Mouse (Mus musculus) kidney, embryonic 15.5 days (tissue): Measurements from ENCODE around the gene Fkbp9. TPM values are rescaled to one million over a fixed set of nuclear protein-coding genes. Genes with fewer than 3 reads are reported as not detected.
A peak's percentile ranks its signal among the peaks of the same experiment; 100 is the strongest.

ENCODE experiments used
- ATAC-seq: fragments of 200-750 bp; cut with Nextera tagmentation; replicated peaks from 2 replicates; pipeline ENCODE4 v1.8.0; 2017; ENCODE audit warnings: moderate TSS enrichment; ENCODE audit not compliant: low FRiP score
- H3K27ac ChIP-seq: fragments of 300-500 bp; sonication (generic); 2 replicates; pipeline ENCODE4 v1.5.1; 2015; ENCODE audit warnings: mild to moderate bottlenecking, inconsistent platforms
- H3K27me3 ChIP-seq: fragments of 300-500 bp; sonication (generic); 2 replicates; pipeline ENCODE4 v1.6.1; 2015; ENCODE audit warnings: inconsistent platforms
- H3K36me3 ChIP-seq: fragments of 300-500 bp; sonication (generic); 2 replicates; pipeline ENCODE4 v1.6.1; 2015; ENCODE audit warnings: inconsistent platforms
- H3K4me1 ChIP-seq: fragments of 300-500 bp; sonication (generic); 2 replicates; pipeline ENCODE4 v1.6.1; 2015; ENCODE audit warnings: inconsistent platforms
- H3K4me2 ChIP-seq: fragments of 300-500 bp; sonication (generic); 2 replicates; pipeline ENCODE4 v1.6.1; 2015; ENCODE audit warnings: moderate library complexity, mild to moderate bottlenecking, inconsistent platforms
- H3K4me3 ChIP-seq: fragments of 300-500 bp; sonication (generic); replicated peaks from 2 replicates; pipeline ENCODE4 v1.5.1; 2015; ENCODE audit warnings: mild to moderate bottlenecking, inconsistent platforms
- H3K9ac ChIP-seq: fragments of 300-500 bp; sonication (generic); 2 replicates; pipeline ENCODE4 v1.6.1; 2015; ENCODE audit warnings: mild to moderate bottlenecking, inconsistent platforms
- H3K9me3 ChIP-seq: fragments of 300-500 bp; sonication (generic); replicated peaks from 2 replicates; pipeline ENCODE4 v1.6.1; 2016; ENCODE audit warnings: inconsistent platforms
- WGBS: fragments of 180-500 bp; shearing (Covaris S2); methylation state at CpG from one replicate; pipeline ENCODE4 v1.1.7; 2015; ENCODE audit warnings: mixed read lengths; 5-methylcytosine and 5-hydroxymethylcytosine counted together
- polyA plus RNA-seq: library from polyadenylated mRNA; unstranded; fragments of >200 nt; fragmentation: Nextera tagmentation; extraction: Ambion mirVana; gene quantifications from 2 replicates; pipeline ENCODE4 v1.2.1, GENCODE M21; 2015

Gene Fkbp9
- 118 and 129 TPM in 2 replicates for polyA plus RNA-seq

DNA sequence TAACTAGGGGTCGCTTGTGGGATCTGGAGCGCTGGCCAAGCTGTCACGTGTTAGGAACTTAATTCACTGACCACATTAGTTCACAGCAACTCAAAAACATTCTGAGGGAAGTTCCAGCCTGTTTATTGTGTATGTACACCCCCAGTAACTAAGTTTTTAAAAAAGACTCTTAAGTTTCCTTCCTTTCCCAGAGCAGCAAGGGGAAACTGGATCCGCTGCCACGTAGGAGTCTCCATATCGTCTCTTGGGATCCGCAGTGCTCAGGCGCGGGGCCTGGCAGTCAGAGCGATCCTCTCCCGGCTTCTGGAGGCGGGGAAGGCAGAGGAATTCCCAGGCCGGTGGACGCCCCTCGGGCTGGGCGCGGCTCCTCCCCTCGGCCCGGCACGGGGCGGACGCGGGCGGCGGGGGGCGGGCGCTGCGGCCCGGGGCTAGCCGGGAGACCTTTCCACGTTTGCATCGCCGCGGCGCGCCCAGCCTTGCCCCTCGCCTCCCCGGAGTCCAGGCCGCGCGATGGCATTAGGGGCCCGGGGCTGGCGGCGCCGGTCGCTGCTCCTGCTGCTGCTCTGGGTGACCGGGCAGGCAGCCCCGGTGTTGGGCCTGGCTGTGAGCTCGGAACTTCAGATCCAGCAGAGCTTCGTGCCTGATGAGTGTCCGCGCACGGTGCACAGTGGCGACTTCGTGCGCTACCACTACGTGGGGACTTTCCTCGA is at the start of gene Fkbp9:
Gene Fkbp9, plus strand, starts transcription at position 363 of the 710 bp plus-strand sequence.
- H3K9ac ChIP-seq: peak within 1 kb of the TSS; percentile 83
- peak within 1 kb of the TSS; percentile 76 for H3K4me2 ChIP-seq
- peaks cover 16% of the 10 kb centered on the region for H3K36me3 ChIP-seq
- H3K4me3 ChIP-seq: peak within 1 kb of the TSS; percentile 75
- H3K4me1 ChIP-seq: peaks cover 10% of the 10 kb centered on the region; the same call in 1 of the 2 replicates
- no peaks in the 10 kb centered on the region for H3K27me3 ChIP-seq
- H3K27ac ChIP-seq: peak within 1 kb of the TSS; percentile 91
- peak; percentile 99 for ATAC-seq
- H3K9me3 ChIP-seq: no peaks in the 10 kb centered on the region
- WGBS: under 1% methylated on average over 58 of the region's 58 CpGs

DNA sequence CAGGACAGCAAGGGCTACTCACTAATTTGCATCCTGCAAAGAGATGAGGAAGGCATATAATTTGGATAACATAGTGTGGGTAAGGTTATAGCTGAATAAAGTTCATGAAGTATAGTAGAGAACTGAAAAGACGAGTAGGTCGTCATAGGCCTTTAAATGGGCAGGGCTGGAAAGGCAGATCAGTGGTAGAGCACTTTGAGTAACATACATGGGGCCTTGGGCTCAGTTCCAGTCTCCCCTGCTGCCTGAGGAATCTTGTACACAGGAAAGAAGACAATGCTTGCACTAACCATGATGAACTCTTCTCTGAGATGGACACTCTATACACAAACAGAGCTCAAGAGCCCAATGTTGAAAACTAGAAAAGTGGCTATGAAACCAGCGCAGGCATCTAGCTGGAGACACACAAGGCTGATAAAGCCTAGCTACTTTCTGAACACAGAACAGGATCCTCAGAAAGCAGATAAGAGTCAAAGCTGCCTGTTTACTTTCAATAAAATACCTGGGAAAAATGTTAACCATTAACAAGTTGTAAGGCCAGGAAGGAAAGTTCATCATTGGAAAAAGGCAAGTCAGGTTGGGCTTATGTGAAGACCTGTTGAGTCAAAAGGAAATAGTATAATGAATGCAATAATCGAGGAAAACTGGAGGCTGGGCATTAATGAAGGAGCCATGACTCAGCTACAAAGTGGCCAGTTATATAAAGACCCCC is 48.1 kb upstream of the Fkbp9 start:
- H3K4me3 ChIP-seq: no peak overlapping the region
- H3K27ac ChIP-seq: no peak overlapping the region
- H3K4me2 ChIP-seq: no peak overlapping the region
- ATAC-seq: no peak
- no peaks in the 10 kb centered on the region for H3K9me3 ChIP-seq
- no peak overlapping the region for H3K9ac ChIP-seq
- no peaks in the 10 kb centered on the region for H3K27me3 ChIP-seq
- 0 out of 2 replicates have a peak, but pooled peaks cover 3% of the 10 kb centered on the region for H3K4me1 ChIP-seq
- peaks cover 67% of the 10 kb centered on the region for H3K36me3 ChIP-seq
- 84% methylated on average over 4 of the region's 4 CpGs for WGBS

DNA sequence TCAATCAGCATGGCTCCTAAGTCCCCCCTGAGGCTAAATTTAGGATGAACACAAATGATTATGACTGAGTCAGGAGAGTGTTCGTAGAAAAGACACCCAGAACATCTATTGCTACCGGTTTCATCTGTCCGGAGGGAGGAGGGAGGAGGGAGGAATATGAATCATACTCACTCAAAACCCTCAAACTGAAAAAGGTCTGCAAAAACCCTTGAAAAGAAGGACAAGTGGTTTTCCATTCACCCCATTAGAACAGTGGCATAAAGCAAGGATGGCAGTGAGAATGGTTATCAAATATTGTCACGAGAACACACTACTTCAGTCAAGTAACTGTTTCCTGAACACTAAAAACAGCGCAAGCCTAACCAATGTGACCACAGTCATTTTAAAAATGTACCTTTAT is 46.8 kb upstream of the Fkbp9 start:
- H3K4me2 ChIP-seq: no peak overlapping the region
- no peak overlapping the region for H3K27ac ChIP-seq
- H3K9ac ChIP-seq: no peak overlapping the region
- 0 out of 2 replicates have a peak, but pooled peaks cover 3% of the 10 kb centered on the region for H3K4me1 ChIP-seq
- no peaks in the 10 kb centered on the region for H3K9me3 ChIP-seq
- 85% methylated on average over 5 of the region's 5 CpGs for WGBS
- no peak for ATAC-seq
- H3K4me3 ChIP-seq: no peak overlapping the region
- H3K36me3 ChIP-seq: peaks cover 60% of the 10 kb centered on the region
- no peaks in the 10 kb centered on the region for H3K27me3 ChIP-seq

DNA sequence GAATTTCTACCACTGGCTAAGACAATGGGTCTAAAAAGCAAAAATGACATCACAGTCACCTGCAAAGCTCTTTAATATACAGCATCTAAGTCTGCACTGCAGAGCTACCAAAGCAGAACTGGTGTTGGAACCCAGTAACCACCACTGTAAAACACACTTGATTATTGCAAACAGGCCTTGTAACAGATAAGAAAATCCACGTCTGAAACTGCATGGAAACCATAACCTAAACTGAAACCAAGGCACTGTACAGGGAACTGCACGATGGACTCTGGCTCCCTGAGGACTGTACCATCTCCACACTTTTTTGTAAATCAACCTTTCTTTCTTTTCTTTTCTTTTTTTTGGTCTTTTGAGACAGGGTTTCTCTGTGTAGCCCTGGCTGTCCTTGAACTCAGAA is 44.2 kb upstream of the Fkbp9 start:
- H3K36me3 ChIP-seq: peaks cover 52% of the 10 kb centered on the region
- no peak for ATAC-seq
- no peak overlapping the region for H3K9ac ChIP-seq
- 81% methylated on average over 2 of the region's 2 CpGs for WGBS
- no peaks in the 10 kb centered on the region for H3K9me3 ChIP-seq
- H3K27ac ChIP-seq: no peak overlapping the region
- no peak overlapping the region for H3K4me3 ChIP-seq
- no peak overlapping the region for H3K4me2 ChIP-seq
- H3K27me3 ChIP-seq: no peaks in the 10 kb centered on the region
- H3K4me1 ChIP-seq: 0 out of 2 replicates have a peak, but pooled peaks cover 3% of the 10 kb centered on the region

DNA sequence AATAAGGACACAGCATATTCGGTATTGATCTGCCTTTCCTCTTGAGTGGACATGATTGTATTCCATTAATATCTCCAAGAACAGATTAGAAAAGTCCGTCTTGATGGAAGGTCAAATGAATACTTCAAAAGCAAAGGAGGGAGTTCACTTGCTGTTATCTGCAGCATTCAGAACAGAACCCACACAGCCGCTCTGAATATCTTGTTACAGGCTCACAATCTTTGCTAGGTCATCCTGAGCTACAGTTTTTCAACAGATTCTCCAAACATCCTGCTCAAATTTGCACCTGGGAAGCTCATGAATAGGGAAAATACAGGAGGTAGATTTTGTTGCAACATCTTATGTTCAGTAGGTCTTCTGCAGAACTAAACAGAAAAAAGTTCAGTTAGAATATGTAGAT is 42.5 kb upstream of the Fkbp9 start:
- Histone ChIP-seq H3K36me3 (peaks cover 46% of the 10 kb centered on the region), H3K27ac (no peak overlapping the region), H3K4me1 (peaks cover 6% of the 10 kb centered on the region), H3K27me3 (no peaks in the 10 kb centered on the region), H3K9ac (no peak overlapping the region), H3K4me3 (no peak overlapping the region), H3K4me2 (no peak overlapping the region), H3K9me3 (no peaks in the 10 kb centered on the region)
- 83% methylated on average over 3 of the region's 3 CpGs for WGBS
- no peak for ATAC-seq

DNA sequence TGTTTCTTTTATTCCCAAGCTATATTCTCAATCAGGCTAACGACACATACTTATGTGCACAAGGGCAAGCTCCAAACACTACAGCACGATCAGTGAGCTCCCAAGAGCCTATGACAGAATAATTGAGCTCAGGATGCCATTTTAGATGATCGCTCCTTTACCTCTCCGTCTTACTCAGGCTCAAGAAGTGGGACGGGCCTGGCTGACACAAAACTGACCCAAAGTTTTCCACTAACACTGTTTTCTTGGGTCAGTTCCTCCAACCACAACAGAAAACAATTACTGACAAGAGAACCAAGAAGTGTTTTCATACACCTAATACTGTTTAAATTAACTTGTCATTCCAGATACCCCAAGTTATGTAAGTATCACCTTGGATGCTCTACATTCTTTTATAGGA is 37.0 kb upstream of the Fkbp9 start:
- no peak for ATAC-seq
- peak overlapping the region; percentile 87; the same call in 1 of the 2 replicates for H3K4me3 ChIP-seq
- no peaks in the 10 kb centered on the region for H3K9me3 ChIP-seq

DNA sequence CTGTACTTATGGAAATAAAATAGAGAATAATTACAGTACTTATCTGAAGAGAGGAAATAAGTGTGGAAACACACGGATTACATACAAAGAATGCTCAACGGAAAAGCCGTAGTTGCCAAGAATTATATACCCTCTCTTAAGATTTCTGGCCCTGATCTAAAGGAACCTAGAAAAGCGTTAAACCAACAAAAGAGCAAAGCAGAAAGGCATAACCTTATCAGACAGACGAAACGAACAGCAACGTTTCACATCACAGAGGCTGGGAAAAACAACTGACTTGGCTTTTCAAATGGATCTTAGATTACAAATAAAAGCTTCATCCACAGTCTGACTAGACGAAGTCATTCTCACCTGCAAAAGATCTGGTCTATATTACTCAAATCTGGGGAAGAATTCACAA is 35.6 kb upstream of the Fkbp9 start:
- peak overlapping the region; percentile 100 for H3K27ac ChIP-seq
- peak overlapping the region; percentile 87 for H3K4me3 ChIP-seq
- peaks cover 23% of the 10 kb centered on the region for H3K4me1 ChIP-seq
- H3K9me3 ChIP-seq: no peaks in the 10 kb centered on the region
- peaks cover 14% of the 10 kb centered on the region; the same call in 1 of the 2 replicates for H3K36me3 ChIP-seq
- no peak for ATAC-seq
- WGBS: 5% methylated on average over 8 of the region's 8 CpGs
- peak overlapping the region; percentile 92 for H3K9ac ChIP-seq
- no peaks in the 10 kb centered on the region for H3K27me3 ChIP-seq
- H3K4me2 ChIP-seq: peak overlapping the region; percentile 78

More for the DNA sequence above, 37.0 kb upstream of the Fkbp9 start:
- peaks cover 23% of the 10 kb centered on the region for H3K4me1 ChIP-seq
- no peaks in the 10 kb centered on the region for H3K27me3 ChIP-seq
- peaks cover 14% of the 10 kb centered on the region; the same call in 1 of the 2 replicates for H3K36me3 ChIP-seq
- 85% methylated on average over 5 of the region's 5 CpGs for WGBS
- H3K9ac ChIP-seq: 0 out of 2 replicates have a peak overlapping the region, but pooled peaks have one; percentile 21
- no peak overlapping the region for H3K27ac ChIP-seq
- peak overlapping the region; percentile 78 for H3K4me2 ChIP-seq

DNA sequence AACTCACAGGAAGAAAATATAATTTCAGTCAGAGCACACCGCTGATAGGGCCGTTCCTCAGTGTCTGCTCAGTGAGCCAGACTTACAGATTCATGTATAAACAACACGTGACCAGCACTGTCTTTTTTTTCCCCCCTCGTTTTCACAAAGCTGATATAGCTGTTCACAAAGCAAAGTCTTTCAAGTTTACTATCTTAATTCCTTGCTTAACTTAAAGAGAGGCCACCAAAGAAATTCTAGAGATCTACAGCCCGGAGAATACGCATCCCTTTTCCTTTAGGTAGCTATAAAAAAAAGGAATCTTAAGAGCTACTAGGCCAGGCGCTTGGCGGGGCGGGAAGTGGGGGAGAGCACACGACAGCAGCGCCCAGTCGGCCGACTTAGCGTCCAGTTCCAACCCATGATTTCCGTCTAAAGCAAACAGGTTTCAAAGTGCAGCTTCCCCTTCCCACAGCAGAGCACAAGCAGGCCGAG is 35.2 kb upstream of the Fkbp9 start:
- peak overlapping the region; percentile 87 for H3K4me3 ChIP-seq
- ATAC-seq: peak; percentile 38
- peaks cover 23% of the 10 kb centered on the region for H3K4me1 ChIP-seq
- under 1% methylated on average over 16 of the region's 16 CpGs for WGBS
- no peaks in the 10 kb centered on the region for H3K9me3 ChIP-seq
- H3K36me3 ChIP-seq: peaks cover 14% of the 10 kb centered on the region; the same call in 1 of the 2 replicates
- H3K27ac ChIP-seq: peak overlapping the region; percentile 100
- H3K9ac ChIP-seq: peak overlapping the region; percentile 92
- no peaks in the 10 kb centered on the region for H3K27me3 ChIP-seq
- H3K4me2 ChIP-seq: peak overlapping the region; percentile 78

DNA sequence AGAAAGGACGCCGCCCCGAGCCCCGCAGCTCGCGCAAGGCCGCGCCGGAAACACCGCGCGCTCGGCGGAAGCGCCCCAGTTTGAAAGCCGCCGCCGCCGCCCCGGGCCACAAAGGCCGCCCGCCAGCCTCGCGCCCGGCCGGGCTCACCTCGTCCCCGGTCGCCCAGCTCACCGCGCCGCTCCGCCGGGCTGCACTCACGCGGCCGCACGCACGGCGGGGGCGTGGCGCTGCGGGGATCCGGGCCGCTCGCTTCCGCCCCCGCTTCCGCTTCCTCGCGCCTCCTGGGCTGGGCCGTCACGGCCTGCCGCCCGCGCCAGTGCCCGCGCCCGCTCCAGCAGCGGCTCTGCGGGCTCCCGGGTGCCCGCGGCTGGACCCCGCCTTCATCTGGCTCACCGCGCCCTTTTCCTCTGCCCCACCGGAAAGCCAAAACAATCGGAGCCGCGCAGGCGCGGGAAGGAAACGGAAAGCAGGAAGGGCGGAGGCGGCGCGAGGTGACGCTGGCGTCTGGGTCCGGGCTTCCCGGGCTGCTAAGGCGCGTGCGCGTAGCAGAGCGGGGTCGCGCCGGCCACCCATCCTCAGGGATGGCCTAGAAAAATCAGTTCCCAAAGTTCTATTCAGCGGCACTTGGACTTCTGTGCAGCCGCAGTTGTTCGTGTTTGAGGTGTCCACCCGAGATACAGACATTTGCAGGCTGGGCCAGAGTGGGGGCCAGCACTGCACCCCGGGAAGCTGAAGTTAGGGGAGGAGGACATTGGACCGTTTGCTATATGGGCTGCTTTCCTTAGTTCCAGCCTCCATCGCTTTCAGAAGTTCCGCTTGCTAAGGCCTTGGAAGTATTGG is 34.3 kb upstream of the Fkbp9 start, which contains the start of gene Kbtbd2:
Gene Kbtbd2, minus strand, starts transcription at position 503 of the 841 bp plus-strand sequence.
- H3K4me3 ChIP-seq: peak within 1 kb of the TSS; percentile 87
- no peaks in the 10 kb centered on the region for H3K9me3 ChIP-seq
- WGBS: under 1% methylated on average over 88 of the region's 98 CpGs
- peaks cover 9% of the 10 kb centered on the region; the same call in 1 of the 2 replicates for H3K36me3 ChIP-seq
- peak within 1 kb of the TSS; percentile 92 for H3K9ac ChIP-seq
- H3K4me2 ChIP-seq: peak within 1 kb of the TSS; percentile 78
- H3K4me1 ChIP-seq: peaks cover 23% of the 10 kb centered on the region
- peak within 1 kb of the TSS; percentile 100 for H3K27ac ChIP-seq
- no peaks in the 10 kb centered on the region for H3K27me3 ChIP-seq
- ATAC-seq: peak; percentile 97

DNA sequence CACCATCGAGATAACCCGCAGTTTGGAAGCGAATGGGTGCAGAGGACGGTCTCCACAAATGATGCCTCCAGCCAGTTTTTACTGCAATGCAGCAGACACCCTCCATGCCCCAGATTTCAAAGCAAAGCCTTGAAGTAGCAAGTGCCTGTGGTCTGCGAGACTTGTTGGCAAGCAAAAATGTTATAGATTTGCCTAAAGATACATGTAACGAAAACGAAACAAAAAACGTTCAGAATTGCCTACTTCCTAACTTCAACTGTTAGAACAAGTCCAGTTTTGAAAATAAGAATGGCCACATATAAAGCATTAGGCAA is 33.8 kb upstream of the Fkbp9 start:
- peak overlapping the region; percentile 100 for H3K27ac ChIP-seq
- H3K4me1 ChIP-seq: peaks cover 23% of the 10 kb centered on the region
- ATAC-seq: no peak
- H3K36me3 ChIP-seq: peaks cover 4% of the 10 kb centered on the region; the same call in 1 of the 2 replicates
- no peaks in the 10 kb centered on the region for H3K9me3 ChIP-seq
- H3K9ac ChIP-seq: peak overlapping the region; percentile 92
- peak overlapping the region; percentile 78 for H3K4me2 ChIP-seq
- whole genome bisulfite sequencing: 16% methylated on average over 8 of the region's 8 CpGs
- peak overlapping the region; percentile 87 for H3K4me3 ChIP-seq
- no peaks in the 10 kb centered on the region for H3K27me3 ChIP-seq

DNA sequence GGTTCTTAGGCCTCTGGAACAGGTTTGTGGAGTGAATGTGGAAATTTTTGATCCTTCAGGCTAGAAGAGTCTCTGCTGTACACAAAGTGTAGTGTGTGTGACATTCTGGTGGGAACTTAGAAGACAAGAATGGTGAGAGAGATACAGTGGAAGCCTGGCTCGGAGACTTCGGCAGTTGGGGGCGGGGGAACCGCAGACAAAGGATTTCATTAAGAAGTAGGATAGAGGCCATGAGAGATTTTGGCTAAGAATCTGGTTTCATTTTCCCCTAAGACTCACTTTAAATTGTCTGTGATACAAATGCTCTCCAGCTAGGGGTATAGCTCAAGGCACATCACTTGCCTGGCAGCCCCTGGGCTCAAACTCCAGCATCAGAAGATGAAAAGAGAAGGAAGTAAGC is 26.8 kb upstream of the Fkbp9 start:
- Histone ChIP-seq H3K4me3 (no peak overlapping the region), H3K27me3 (peaks cover 16% of the 10 kb centered on the region), H3K27ac (no peak overlapping the region), H3K4me1 (no peaks in the 10 kb centered on the region), H3K4me2 (no peak overlapping the region), H3K9ac (no peak overlapping the region), H3K36me3 (no peaks in the 10 kb centered on the region), H3K9me3 (no peaks in the 10 kb centered on the region)
- no peak for ATAC-seq
- 88% methylated on average over 4 of the region's 4 CpGs for WGBS
